Mouse (Mus musculus): Measurements from ENCODE around the gene Gpr15. TPM values are rescaled to one million over a fixed set of nuclear protein-coding genes. Genes with fewer than 3 reads are reported as not detected.

Gene Gpr15
- total and polyA plus RNA-seq, 2 experiments from 2014 or later = 0.10 TPM; not detected in 1

DNA sequence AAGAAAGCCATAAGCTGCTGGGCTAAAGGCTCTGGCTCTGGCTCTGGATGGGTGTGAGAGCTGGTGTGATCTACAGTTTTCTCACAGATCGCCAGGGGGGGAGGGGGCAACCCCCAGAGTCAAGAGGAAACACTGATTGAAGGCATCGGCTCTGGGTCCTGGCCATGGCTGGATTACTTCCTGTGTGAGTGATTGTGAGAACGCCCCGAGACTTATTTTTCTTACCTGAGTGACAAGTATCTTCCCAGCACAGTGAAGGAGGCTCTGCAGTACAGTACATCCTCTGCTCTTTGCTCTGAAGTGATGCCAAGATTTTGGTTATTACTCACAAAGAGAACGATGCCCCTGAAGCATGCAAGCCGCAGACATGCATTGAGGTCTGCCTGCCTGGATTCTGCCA lies 17.1 kb downstream of the Gpr15 start:
- no peak overlapping the region for H3K27ac ChIP-seq (ENCODE audit: low read depth)
- no peaks in the 10 kb centered on the region for H3K36me3 ChIP-seq (replicated peaks; ENCODE audit: control insufficient read depth, insufficient read depth, low read length)
- 43% methylated on average over 6 of the region's 6 CpGs for WGBS
- no peak overlapping the region for H3K4me2 ChIP-seq (ENCODE audit: low read depth, low read length)
- no peak overlapping the region for H3K4me3 ChIP-seq (ENCODE audit: low read depth, low read length)
- H3K27me3 ChIP-seq (ENCODE audit: control insufficient read depth, insufficient read depth, low read length) = no peaks in the 10 kb centered on the region
- no peak for ATAC-seq (ENCODE audit: insufficient read depth, low read depth)
- peaks cover 12% of the 10 kb centered on the region for H3K4me1 ChIP-seq (ENCODE audit: control insufficient read depth, insufficient read depth)
- TF ChIP-seq CTCF (IDR thresholded peaks at IDR 0.05; ENCODE audit: low read depth) (no peak), EP300 (IDR thresholded peaks at IDR 0.05; ENCODE audit: low read depth) (no peak)
- no peaks in the 10 kb centered on the region for H3K9me3 ChIP-seq (replicated peaks; ENCODE audit: control insufficient read depth, low read length)
- no peak for DNase-seq (ENCODE audit: low spot score)
- H3K9ac ChIP-seq (replicated peaks; ENCODE audit: low read depth, low read length) = no peak overlapping the region

DNA sequence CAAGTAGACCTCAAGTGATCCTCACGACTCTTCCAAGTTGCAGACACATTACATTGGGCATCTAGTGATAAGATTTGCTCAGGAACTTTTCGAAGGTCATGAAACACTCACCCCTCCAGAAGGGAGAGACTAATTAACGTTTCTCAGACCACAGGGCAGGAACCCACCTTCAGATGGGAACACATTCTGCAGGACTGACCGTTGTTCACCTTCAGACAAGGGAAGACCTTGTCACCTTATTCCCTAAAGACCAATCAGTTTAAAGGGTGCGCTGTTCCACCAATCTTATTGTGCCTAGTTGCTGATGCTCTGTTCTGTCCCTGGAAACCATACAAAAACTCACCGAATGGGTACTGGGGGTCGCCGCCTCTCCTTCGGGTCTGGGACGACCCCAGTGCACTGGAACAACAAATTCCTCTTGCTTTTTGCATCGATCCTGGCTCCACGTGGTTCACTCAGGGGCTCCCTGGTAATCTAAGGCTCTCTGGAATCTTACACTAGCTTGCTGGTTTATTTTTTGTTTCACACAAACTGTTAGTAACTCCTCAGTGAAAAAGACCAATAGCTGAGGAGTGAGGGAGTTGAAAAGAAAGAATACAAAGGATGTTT lies 17.9 kb downstream of the Gpr15 start:
- 72% methylated on average over 12 of the region's 12 CpGs for WGBS

DNA sequence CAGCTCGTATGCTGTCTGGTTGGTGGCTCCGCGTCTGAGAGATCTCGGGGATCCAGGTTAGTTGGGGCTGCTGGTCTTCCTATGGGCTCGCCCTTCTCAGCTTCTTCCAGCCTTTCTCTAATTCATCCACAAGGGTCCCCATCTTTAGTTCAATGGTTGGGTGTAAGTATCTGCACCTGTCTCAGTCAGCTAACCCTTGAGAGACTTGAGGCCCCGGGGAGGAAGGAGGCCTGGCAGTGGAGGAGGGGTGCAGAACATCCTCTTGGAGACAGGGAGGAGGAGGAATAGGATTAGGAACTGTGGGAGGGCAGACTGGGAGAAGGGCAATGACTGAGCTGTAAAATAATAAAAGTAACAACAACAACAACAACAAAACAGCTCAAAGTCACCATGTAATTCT lies 18.7 kb downstream of the Gpr15 start:
- no peak overlapping the region for H3K9ac ChIP-seq (replicated peaks; ENCODE audit: low read depth, low read length)

More for the DNA sequence above, 17.9 kb downstream of the Gpr15 start:
- no peak overlapping the region for H3K27ac ChIP-seq (ENCODE audit: low read depth)
- peaks cover 12% of the 10 kb centered on the region for H3K4me1 ChIP-seq (ENCODE audit: control insufficient read depth, insufficient read depth)
- H3K36me3 ChIP-seq (replicated peaks; ENCODE audit: control insufficient read depth, insufficient read depth, low read length) = no peaks in the 10 kb centered on the region
- no peak for TF ChIP-seq EP300 (IDR thresholded peaks at IDR 0.05; ENCODE audit: low read depth)
- TF ChIP-seq CTCF (IDR thresholded peaks at IDR 0.05; ENCODE audit: low read depth) = no peak
- no peaks in the 10 kb centered on the region for H3K27me3 ChIP-seq (ENCODE audit: control insufficient read depth, insufficient read depth, low read length)
- DNase-seq (ENCODE audit: low spot score) (no peak), ATAC-seq (ENCODE audit: insufficient read depth, low read depth) (no peak)
- no peak overlapping the region for H3K4me2 ChIP-seq (ENCODE audit: low read depth, low read length)
- no peak overlapping the region for H3K9ac ChIP-seq (replicated peaks; ENCODE audit: low read depth, low read length)
- no peaks in the 10 kb centered on the region for H3K9me3 ChIP-seq (replicated peaks; ENCODE audit: control insufficient read depth, low read length)
- no peak overlapping the region for H3K4me3 ChIP-seq (ENCODE audit: low read depth, low read length)

DNA sequence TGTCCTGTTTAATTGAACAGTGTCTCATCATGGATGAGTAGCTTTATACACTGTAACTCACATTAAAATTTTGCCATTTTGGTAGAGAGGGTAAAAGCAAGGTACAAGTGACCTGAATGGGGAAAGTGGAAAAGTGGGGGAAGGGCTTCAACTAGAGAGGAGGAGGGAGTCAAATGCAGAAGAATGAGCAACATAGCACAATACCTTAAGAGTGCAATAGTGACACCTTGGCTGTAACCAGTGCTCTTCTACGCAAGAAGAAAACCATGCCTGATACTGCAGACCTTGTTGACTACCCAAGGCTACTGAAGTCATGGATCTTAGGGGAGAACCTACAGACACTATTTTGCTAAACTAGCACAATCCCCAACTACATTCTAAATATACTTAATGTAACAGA lies 21.6 kb downstream of the Gpr15 start:
- 100% methylated on average over 1 of the region's 1 CpGs for WGBS
- Histone ChIP-seq H3K9ac (replicated peaks; ENCODE audit: low read depth, low read length) (no peak overlapping the region), H3K9me3 (replicated peaks; ENCODE audit: control insufficient read depth, low read length) (no peaks in the 10 kb centered on the region), H3K4me2 (ENCODE audit: low read depth, low read length) (no peak overlapping the region), H3K36me3 (replicated peaks; ENCODE audit: control insufficient read depth, insufficient read depth, low read length) (no peaks in the 10 kb centered on the region), H3K4me3 (ENCODE audit: low read depth, low read length) (no peak overlapping the region), H3K27ac (ENCODE audit: low read depth) (no peak overlapping the region), H3K27me3 (ENCODE audit: control insufficient read depth, insufficient read depth, low read length) (no peaks in the 10 kb centered on the region), H3K4me1 (ENCODE audit: control insufficient read depth, insufficient read depth) (no peaks in the 10 kb centered on the region)
- TF ChIP-seq EP300 (IDR thresholded peaks at IDR 0.05; ENCODE audit: low read depth) = no peak
- no peak for TF ChIP-seq CTCF (IDR thresholded peaks at IDR 0.05; ENCODE audit: low read depth)
- ATAC-seq (ENCODE audit: insufficient read depth, low read depth) = no peak
- no peak for DNase-seq (ENCODE audit: low spot score)

More for the DNA sequence above, 18.7 kb downstream of the Gpr15 start:
- no peaks in the 10 kb centered on the region for H3K9me3 ChIP-seq (replicated peaks; ENCODE audit: control insufficient read depth, low read length)
- H3K4me1 ChIP-seq (ENCODE audit: control insufficient read depth, insufficient read depth) = peaks cover 12% of the 10 kb centered on the region
- TF ChIP-seq CTCF (IDR thresholded peaks at IDR 0.05; ENCODE audit: low read depth) (no peak), EP300 (IDR thresholded peaks at IDR 0.05; ENCODE audit: low read depth) (no peak)
- H3K27me3 ChIP-seq (ENCODE audit: control insufficient read depth, insufficient read depth, low read length) = no peaks in the 10 kb centered on the region
- 81% methylated on average over 6 of the region's 6 CpGs for WGBS
- ATAC-seq (ENCODE audit: insufficient read depth, low read depth) (no peak), DNase-seq (ENCODE audit: low spot score) (no peak)
- H3K36me3 ChIP-seq (replicated peaks; ENCODE audit: control insufficient read depth, insufficient read depth, low read length) = no peaks in the 10 kb centered on the region
- H3K27ac ChIP-seq (ENCODE audit: low read depth) = no peak overlapping the region
- no peak overlapping the region for H3K4me2 ChIP-seq (ENCODE audit: low read depth, low read length)
- no peak overlapping the region for H3K4me3 ChIP-seq (ENCODE audit: low read depth, low read length)

DNA sequence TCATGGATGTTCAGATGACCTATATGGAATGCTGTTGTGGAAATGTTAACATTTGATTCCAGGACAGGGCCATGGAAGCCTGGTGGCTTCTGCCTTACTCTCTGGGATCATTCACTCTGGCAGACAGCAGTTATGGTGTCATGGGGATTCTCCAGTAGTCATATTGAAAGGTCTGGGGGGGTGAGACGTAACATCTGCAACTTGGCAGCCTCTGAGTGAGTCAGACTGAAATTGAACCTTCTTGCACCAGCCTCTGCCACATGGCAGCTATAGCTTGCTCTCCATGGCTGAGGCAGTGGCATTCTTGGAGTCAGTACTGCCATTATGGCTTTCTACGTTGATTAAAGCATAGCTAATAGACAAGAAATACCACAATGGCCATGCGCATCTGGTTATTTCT lies 22.1 kb downstream of the Gpr15 start:
- Histone ChIP-seq H3K4me1 (ENCODE audit: control insufficient read depth, insufficient read depth) (no peaks in the 10 kb centered on the region), H3K36me3 (replicated peaks; ENCODE audit: control insufficient read depth, insufficient read depth, low read length) (no peaks in the 10 kb centered on the region), H3K4me3 (ENCODE audit: low read depth, low read length) (no peak overlapping the region), H3K27ac (ENCODE audit: low read depth) (no peak overlapping the region), H3K27me3 (ENCODE audit: control insufficient read depth, insufficient read depth, low read length) (no peaks in the 10 kb centered on the region), H3K9ac (replicated peaks; ENCODE audit: low read depth, low read length) (no peak overlapping the region), H3K4me2 (ENCODE audit: low read depth, low read length) (no peak overlapping the region), H3K9me3 (replicated peaks; ENCODE audit: control insufficient read depth, low read length) (no peaks in the 10 kb centered on the region)
- TF ChIP-seq EP300 (IDR thresholded peaks at IDR 0.05; ENCODE audit: low read depth) (no peak), CTCF (IDR thresholded peaks at IDR 0.05; ENCODE audit: low read depth) (no peak)
- DNase-seq (ENCODE audit: low spot score) = no peak
- 77% methylated on average over 3 of the region's 3 CpGs for WGBS
- no peak for ATAC-seq (ENCODE audit: insufficient read depth, low read depth)

DNA sequence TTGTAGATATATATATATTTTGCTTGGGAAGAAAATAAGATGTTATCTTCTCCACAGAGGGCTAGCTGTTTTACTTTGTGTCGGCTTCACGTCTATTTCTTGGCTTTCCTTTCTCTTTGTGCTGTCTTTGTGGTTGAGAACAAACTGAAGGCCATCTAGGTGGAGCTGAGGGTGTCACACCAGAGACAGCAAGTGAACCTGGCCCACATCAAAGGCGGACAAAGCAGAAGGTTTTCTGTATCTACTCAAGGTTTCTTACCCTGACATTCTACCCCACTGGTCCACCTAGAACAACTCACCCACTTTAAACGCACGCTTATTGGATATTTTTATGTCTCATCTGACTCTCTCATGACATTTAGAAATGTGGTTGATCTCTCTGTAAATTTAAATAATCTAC lies 24.8 kb downstream of the Gpr15 start:
- Histone ChIP-seq H3K27me3 (ENCODE audit: control insufficient read depth, insufficient read depth, low read length) (no peaks in the 10 kb centered on the region), H3K9ac (replicated peaks; ENCODE audit: low read depth, low read length) (no peak overlapping the region), H3K36me3 (replicated peaks; ENCODE audit: control insufficient read depth, insufficient read depth, low read length) (no peaks in the 10 kb centered on the region), H3K9me3 (replicated peaks; ENCODE audit: control insufficient read depth, low read length) (no peaks in the 10 kb centered on the region), H3K27ac (ENCODE audit: low read depth) (no peak overlapping the region), H3K4me3 (ENCODE audit: low read depth, low read length) (no peak overlapping the region), H3K4me2 (ENCODE audit: low read depth, low read length) (no peak overlapping the region), H3K4me1 (ENCODE audit: control insufficient read depth, insufficient read depth) (no peaks in the 10 kb centered on the region)
- TF ChIP-seq CTCF (IDR thresholded peaks at IDR 0.05; ENCODE audit: low read depth) = no peak
- no peak for TF ChIP-seq EP300 (IDR thresholded peaks at IDR 0.05; ENCODE audit: low read depth)
- DNase-seq (ENCODE audit: low spot score) = no peak
- WGBS = 89% methylated on average over 5 of the region's 5 CpGs
- no peak for ATAC-seq (ENCODE audit: insufficient read depth, low read depth)

All from heart, postnatal 0 days (tissue).